Mouse (Mus musculus) ES-Bruce4 (cell line): ENCODE measurements around the gene Uchl1.

Source experiments
- CTCF ChIP-seq: IDR thresholded peaks from one replicate; pipeline ENCODE4 v1.8.1; 2011; ENCODE audit warnings: low read depth, low read length
- POLR2A ChIP-seq: IDR thresholded peaks from one replicate; pipeline ENCODE4 v1.8.1; 2011; ENCODE audit warnings: low read length; ENCODE audit not compliant: insufficient read depth

GRCm38 (mm10) chr5:66643260-66643659, 32.6 kb upstream of the Uchl1 start:
- TF ChIP-seq POLR2A: no peak
- no peak for TF ChIP-seq CTCF
